Mouse (Mus musculus) liver (tissue): ENCODE results near the gene Fam136a.
A peak's percentile ranks its signal among the peaks of the same experiment; 100 is the strongest.

Experiments
- DNase-seq: peaks from one replicate; pipeline ENCODE4 v3.0.0-alpha.2; 2020; ENCODE audit warnings: mixed read lengths

Gene Fam136a

DNA sequence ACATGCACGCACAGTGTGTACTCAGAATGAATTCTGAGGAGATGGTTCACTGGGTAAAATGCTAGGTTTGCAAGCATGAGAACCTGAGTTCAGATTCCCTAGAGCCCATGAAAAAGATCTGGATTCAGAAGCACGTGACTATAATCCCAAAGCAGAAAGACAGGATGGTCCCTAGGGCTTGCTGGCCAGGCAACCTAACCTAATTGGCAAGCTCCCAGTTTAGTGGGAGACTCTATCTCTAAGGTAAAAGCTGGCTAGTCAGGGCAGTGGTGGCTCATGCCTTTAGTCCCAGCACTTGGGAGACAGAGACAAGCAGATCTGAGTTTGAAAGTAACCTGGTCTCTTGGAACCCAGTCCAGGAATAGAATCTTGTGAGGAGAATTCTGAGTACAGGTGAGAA, 33.5 kb downstream of the Fam136a start:
- no peak for DNase-seq

DNA sequence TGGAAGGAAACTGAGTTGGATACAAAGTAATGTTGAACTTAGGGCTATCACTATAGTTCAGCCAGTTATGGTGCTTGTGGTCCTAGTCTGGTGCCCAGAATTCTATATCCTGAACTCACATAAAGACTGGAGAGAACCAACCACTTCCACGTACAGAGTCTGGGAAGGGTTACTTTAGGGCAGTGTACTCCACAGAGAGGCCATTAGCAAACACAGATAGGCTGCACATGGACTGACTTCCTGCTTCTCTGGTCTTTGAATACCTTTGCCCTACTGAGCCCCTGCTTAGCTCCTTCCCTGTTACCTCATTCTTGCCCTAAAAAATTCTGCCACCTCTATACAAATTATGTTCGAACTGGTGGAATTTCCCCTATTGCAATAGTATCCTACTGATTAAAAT, 34.5 kb downstream of the Fam136a start:
- DNase-seq = no peak

DNA sequence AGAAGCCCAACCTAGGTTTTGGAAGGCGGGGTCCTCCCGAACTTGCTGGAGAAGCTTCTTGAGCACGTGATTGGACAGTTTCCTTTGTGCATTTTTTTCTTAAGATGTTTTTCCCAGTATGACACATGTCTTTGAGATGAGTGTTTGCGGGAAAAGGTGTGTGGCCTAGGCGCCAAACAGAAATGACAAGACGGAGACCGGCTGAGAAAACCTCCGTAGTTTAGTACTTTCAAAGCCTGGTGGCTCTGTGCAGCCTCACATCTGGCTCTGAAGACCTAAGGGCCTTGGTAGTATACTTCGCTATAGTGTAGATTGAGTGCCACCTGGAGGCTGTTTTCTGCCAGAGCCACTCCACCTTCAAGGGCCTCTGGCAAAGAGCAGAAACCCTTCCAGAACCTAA, 35.5 kb downstream of the Fam136a start:
- DNase-seq = peak; percentile 79

DNA sequence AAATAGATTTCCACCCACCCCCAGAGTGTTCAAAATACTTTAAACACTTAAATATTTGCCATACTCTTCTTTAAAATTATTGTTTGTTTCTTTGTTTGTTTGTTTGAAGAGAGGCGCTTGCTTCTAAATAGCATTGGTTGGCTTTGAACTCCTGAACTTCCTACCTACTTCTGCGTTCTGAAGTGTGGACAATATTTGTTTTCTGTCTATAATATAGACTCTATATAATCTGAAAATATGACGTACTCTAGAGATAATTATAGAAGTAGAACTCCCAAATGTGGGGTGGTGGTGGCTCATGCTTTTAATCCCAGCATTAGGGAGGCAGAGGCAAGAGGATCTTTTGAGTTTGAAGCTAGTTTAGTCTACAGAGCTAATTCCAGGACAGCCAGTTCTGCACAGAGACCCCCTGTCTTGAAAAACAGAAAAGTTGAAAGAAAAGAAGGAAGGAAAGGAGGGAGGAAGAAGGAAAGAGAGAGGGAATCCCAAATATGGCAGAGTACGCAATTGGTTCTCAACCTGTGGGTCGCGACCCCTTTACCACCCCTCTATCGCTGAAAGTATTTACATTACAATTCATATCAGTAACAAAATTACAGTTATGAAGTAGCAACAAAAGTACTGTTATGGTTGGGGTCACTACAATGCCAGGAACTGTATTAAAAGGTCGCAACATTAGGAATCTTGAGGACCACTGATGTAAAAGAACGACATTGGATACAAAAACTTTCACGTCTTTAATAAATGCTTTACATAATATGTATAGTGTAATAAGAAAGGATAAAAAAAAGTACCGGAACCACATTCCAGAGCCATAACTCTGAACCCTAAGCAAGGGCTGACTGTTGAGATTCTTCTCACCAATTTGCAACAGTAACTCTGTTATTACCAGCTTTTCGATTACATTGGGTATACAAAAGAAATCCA, 37.5 kb downstream of the Fam136a start:
- DNase-seq = no peak

DNA sequence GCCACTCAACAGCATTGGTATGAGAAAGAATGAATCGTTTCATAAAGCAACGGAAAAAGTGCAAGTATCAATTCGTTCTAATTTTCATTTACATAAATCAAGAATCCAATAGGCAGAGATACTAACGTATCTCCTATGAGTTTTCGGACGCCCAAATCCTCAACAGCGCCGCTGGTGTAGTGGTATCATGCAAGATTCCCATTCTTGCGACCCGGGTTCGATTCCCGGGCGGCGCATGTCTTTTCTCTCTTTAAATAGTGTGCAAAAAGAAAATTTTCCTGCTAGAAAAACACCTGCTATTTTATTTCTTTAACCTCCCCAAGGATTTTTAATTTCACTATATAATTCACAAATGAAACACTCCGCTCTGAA, 38.3 kb downstream of the Fam136a start:
- DNase-seq = peak; percentile 89

DNA sequence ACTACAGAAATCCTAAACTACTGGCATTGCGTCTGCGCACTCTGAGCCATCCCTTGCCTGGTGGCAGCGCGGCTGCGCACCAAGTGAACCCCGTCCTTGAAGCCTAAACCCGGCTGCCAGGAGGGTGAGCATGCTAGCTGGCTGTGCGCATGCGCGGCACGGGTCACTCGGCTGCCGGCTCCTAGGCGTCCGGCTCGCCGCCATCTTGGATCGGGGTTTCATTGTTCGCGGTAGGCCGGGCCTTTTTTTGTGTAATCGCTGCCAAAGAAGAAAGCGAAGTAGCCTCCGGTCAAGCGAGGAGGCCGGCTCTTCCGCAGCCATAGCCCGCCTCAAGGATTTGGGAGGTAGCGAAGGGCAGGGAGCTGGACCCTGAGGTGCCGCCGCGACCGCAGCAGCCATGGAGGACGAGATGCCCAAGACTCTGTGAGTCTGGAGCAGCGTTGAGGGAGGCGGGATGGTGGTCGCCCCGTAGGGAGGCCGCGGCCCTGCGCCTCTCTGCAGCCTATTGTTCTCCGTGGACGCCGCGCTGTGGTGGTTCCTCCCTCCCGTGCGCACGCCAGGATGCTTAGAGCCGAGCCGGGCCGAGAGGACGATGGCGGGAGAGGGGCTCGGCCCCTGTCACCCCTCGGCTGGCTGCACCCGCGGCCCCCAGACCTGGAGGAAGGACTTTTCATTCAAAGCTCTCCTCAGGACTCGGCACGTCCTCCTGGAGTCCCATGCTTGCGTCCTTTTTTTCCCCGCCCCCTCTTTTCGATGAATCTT, 38.8 kb downstream of the Fam136a start, which contains the start of gene Tia1:
Gene Tia1 (plus strand): TSS at position 120 of the 762 bp plus-strand sequence.
- DNase-seq = peak; percentile 98

DNA sequence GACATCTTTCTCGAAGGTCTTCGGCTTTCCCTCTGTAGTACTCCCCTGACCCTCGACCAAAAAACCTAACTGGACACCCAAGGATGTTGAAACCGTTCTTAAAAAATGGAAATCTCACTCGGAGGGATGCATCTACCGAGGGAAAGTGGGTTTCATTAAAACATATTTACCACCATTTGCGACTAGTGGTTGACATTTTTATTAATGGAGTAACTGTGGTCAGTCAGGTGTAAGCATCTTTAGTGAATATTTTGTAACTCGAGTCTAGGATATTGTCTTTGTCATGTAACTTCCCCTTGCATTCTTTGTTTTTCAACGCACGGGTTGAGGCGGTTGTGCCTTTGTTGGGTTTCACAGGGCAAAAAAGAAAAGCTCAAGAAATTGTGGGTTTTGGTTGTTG, 39.5 kb downstream of the Fam136a start:
- no peak for DNase-seq

DNA sequence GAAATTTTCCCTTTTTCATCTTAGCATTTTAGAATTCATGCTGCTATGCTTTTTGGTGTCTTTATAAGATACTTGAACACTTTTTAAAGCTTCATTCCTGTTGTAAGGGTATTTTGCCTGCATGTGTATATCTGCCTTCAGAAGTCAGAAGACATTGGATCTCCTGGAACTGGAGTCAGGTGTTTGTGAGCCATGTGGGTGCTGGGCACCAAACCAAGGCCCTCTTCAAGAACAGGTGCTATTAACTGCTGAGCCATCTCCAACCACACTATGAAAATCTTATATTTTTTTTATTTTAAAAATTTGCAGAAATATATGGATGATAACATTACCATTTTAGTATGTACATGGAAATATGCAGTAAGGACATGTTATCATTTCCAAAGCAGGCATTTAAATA, 40.9 kb downstream of the Fam136a start:
- no peak for DNase-seq

DNA sequence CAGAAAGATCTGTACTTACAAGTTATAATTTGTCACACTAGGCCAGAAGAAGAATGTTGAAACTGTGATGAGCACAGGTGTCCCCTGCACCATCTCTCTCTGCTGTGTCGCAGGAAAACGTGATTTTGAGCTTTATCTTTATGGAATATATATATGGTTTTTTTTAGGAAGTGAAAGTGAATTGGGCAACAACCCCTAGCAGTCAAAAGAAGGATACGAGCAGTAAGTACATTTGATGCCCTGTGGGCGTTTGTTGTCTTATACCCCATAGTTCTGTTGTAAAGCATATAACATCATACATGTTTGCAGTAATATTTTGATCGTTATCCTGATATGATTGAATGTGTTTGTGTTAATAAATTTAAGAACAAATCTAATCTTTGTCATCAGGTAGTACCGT, 53.3 kb downstream of the Fam136a start:
- no peak for DNase-seq

DNA sequence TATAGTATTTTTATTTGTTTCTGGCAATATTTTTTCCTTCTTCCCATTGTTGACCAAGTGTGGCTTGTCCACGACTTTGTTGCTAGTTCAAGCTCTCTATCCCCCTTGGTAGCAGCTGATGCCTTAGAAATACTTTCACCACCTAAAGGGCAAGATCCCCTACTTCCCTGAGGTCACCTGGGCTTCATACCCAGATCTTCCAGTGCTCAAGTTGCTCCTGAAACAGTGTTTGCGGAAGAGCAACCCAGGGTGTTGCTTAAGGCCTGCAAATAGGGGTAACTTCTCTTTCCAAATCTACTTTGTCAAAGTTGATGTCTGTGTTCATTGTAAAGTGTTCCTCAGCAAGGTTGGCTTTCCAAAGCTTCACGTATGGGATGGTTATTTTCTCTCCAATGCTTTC, 53.8 kb downstream of the Fam136a start:
- no peak for DNase-seq
